Mouse (Mus musculus): Measurements from ENCODE around the gene Fam129a.
"Not testable (repeated sequence)": the region's sequence is repeated elsewhere in the genome, so short reads cannot be mapped to it uniquely, and the experiment has no call there.

Fam129a gene

DNA sequence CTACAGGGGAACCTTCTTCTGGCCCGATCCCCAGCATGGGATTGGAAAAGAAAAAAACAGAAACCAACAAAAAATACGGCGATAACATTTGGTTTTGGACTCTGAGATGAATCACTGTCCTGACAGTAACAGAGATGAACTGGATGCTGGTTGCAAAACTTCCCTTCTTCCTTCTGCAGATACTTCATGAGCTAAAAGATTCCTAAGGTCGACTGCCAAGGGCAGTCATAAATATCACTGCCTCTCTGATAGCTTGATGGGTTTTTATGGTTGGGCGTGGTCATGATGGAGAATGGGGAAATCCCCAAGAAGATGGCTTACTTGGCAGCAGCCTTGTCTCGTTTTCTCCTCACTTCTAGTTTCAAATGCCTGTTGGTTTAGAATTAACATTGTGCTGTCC, 92.0 kb downstream of the Fam129a start:
- no peak for DNase-seq (ENCODE audit: low spot score in 2 of 2)

DNA sequence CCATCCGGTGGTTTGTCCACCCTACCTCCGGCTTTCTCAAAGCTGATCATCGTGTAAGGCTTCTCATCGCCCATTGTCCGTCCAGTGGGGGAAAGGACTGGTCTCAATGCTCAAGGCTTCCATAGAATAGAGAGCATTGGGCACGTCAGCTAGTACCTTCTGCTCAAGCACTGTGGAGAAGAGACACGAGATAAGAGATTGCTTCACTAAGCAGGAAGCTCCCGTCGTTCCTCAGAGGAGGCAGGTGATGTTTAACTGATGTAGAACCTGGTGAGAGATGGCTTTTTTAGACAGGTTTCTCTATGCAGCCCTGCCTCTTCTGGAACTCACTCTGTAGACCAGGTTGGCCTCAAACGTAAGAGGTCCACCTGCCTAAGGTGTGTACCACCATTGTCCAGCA, 93.4 kb downstream of the Fam129a start:
- no peak for DNase-seq (ENCODE audit: low spot score in 2 of 2)

DNA sequence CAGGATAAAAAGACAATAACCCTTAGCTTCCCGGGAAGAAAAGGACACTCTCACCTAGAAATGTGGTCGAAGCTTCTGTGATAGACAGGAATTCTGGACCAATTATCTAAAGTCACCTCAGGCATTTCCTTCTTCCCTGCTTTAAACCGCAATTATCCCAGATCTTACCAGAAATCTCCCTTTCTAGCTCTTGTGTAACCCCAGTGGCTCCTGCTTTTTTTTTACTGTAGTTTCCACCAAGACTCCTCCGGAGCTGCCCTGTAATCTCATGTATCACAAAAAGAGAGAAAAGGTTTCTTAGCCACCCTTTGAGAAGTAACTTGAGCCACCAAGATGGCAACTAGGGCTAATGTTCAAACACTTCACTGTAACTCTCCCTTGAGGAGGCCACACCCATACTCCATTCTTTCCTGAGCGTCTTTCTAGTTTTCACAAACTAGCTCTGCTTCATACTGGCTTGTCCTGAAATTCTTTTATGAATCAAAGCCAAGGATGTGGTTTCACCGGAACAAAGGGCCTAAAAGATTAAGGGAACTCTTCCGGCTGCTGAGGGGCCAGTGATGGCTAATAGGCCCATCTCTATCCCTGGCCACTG, 93.9 kb downstream of the Fam129a start:
- DNase-seq (ENCODE audit: low spot score in 2 of 2), result no peak

DNA sequence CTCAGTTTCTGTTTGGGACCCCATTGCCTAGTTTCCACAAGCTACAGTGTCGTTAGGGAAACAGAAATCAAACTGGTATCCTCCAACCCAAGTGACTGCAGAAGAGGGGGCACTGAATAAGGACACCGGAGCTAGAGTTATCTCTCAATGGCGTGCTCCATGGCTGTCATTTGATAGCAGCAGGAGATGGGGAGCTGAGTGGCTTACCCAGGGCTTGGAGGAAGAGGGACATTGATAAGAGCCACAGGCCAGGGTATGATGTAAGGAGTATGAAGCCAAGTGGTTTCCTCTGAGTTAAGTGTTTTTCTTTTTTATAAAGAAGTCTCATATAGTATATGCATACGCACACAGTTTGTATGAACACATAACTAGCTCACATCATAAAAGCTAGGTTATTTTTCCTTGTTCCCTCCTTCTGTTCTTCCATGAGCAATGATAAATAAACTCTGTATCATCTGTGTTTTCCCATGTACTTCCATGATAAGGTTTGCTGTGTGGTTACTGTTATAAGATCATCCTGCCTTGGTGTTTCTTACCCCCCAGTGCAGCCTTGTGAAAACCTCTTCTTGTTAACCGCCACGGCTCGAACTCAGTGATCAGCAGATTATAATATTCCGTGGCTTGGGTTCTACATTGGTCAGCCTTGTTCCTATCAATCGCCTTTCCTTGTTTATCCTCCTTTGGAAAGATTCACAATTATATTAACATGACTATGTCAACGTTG, 96.5 kb downstream of the Fam129a start:
- DNase-seq (ENCODE audit: low spot score in 2 of 2), result no peak

DNA sequence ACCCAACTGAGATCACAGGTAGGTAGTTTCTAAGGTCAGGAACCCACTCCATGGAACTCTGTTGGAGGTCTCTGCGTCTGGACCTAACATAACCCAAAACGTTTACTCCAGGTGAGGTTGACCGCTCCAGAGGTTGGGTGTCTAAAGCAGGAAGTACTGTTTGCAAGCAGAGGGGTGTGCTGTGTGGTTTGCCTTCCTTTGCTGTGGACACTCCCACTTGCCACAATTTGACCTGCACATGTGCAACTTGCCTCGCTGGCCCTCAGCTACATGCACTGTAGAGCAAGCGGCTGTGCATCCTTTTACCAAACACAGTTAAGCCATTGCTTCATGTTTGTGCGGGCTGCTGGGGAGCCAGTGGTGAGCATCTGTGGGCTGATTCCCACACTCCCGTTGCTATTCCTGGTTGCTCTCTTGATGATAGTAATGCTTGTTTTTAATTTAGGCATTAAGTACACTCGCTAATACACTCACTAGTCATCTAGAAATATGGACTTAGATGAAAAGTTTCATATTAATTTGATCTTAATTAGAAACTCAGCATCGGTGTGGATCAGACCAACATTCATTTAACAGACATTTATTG, 99.1 kb downstream of the Fam129a start:
- DNase-seq (ENCODE audit: low spot score in 2 of 2), result no peak

DNA sequence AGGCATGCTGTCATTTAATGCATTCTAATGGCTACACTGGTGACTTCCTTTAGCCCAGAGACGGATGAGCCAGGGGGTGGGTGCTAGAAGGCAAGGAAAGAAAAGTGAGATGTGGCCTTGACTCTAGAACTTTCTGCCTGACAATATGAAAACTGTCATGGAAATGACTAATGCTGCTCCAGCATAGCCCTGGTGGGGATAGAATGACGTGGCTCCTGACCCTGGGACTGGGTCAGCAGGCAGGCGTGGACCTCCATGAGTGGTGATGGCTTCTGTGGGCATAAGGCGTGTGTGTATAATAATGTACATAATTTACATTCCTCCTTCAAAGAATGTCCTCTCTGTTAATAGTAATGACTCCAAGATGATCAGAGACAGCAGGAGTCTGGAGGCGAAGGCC, 104.7 kb downstream of the Fam129a start:
- DNase-seq (ENCODE audit: low spot score in 2 of 2), result no peak

DNA sequence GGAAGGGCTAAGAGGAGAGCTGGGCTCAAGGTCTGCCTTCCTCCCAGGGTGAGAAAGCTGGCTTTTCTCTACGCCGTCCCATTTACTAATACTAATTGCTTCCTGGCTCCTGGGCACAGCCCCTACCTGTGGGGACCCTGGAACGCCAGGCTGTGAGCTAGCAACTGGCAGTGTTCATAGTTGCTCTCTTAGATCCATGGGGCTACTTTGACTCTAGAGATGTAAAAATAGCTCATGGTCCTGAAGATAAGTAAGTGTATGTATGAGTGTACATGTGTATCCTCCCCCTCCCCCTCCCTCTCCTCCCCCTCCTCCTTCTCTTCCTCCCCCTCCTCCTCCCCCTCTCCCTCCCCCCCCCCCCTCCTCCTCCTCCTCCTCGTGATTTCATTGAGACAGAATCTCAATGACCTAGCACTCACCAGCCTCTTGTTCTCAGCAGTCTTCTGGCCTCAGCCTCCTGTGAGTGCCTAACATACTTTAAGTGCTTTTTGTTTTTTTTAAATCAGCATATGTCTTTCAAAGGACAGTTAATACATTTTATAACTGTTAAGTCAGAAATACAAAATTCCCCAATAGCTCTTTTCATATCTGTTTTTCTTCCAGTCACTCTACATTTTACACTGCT, 106.3 kb downstream of the Fam129a start:
- DNase-seq (ENCODE audit: low spot score in 2 of 2), result no peak

DNA sequence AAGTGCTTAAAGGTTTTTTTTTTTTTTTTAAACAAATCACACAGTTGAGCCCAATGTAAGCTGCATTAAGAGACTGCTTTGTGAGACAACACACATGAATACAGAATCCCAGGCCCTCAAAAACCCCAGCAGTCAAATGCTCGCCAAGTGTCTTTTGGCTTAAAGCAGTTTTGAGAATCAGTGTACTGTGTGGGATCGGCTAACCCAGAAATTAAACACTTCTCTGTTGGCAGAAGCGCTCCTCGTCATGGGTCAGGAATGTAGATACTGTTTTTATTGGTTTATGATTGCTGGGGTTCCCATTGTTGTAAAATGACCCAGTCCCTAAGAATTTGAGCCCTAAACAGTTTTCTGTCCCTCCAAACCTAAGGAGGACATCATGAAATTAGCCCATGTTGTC, 107.0 kb downstream of the Fam129a start:
- DNase-seq (ENCODE audit: low spot score in 2 of 2), result no peak

DNA sequence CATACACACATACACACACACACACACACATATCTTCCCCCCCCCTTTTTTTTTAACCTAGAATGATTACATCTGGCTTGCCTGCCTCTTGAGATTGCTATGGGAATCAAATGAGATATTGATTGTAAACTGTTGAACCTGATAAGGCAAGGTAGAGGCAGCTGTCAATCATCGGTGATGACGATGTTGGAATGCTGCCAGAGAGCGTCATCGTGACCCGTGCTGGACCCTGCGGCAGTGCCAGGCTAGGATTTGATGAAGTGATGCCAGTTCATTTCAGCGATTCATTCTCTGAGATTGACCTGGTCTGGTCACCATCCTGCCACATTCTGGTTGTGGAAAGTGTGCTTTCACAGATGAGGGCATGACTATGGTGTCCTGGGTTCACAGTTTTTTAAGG, 108.2 kb downstream of the Fam129a start:
- no peak for DNase-seq (ENCODE audit: low spot score in 2 of 2)

DNA sequence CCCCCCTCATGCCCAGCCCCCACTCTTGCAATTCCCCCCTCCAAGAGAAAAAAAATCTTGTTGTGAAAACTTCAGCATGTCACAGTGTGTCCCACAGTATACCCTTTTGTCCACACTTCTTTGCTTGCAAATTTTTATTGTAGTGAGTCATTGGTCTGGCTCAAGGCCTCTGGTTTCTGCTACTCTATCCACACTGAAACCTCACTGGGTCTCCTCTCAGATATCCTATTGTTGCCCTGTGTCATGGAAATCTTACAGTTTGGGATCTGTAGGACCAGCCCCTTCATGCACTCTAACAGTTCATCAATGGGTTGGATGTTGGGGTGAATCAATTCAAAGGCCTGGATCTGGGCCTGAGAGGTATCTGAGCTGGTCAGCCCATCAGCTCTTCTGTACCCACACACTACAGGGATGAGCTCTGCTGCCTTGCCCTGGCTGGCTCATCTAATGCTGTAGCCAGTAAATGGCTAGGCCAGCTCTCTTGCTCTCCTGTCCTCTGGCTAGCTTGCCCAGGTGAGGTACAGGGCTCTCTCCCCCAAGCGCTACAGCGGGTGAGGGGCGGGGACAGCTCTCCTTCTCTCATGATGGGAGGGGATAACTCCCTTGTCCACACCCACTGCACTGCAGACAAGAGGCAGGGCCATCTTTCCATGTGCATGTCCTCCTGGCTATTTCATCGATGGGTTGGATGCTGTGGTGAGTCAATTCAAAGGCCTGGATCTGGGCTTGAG, 109.1 kb downstream of the Fam129a start:
- DNase-seq (ENCODE audit: low spot score in 2 of 2), result no peak

DNA sequence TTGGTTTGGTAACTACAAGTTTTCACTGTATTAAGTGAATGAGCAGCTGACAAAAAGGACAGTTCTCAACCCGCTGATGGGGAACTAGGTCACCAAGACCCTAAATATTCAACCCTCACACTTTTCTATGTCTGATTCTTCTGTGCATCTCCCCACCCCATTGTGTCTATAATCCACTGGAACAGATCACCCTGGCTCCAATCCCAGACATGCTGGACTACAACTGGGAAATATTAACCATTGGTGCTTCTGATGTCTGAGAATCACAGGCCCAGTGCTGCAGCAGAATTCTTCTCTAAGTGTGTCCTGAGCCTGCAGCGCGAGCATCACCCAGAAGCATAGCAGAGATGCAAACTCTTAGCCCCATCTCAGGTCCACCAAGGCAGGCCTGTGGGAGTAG, 110.0 kb downstream of the Fam129a start:
- DNase-seq (ENCODE audit: low spot score in 2 of 2), result no peak

DNA sequence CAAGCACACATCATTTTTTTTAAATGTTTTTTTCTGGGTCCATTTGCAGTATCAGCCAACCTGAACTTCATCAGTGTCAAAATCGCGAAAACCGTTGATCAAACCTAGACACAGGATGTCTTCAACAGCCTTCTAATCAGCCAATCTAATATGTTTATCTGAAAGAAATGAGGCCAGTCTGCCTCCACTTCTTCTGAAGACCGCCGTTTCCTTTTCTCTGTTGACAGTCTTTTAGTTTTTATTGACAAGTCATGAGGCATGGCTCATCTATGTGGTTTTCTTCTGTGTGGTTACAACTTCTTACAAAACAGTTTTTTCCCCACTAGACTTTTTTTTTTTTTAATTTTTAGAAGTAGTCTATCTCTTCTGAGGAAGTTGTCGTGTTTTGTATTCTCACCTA, 111.9 kb downstream of the Fam129a start:
- no peak for DNase-seq (ENCODE audit: low spot score in 2 of 2)

DNA sequence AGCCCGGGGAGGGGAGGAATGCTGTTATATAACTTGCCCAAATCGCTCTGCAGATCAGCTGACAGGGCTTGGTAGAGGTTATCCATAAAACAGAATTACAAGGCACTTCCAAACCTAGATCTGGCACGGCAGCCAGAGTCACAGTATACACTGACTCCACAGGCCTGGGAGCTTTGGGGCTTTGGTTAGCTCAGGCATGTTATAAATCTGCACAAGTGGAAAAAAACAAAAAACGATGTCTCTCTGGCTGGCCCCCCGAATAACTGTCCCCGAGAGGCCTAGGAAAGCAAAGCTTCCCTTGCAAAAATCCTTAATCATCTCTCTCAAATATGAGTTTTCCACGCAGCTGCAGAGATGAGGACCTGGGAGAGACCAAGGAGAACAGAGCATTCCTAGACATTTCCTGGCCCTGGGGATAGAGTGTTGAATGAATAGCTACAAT, 113.5 kb downstream of the Fam129a start:
- no peak for DNase-seq (ENCODE audit: low spot score in 2 of 2)

DNA sequence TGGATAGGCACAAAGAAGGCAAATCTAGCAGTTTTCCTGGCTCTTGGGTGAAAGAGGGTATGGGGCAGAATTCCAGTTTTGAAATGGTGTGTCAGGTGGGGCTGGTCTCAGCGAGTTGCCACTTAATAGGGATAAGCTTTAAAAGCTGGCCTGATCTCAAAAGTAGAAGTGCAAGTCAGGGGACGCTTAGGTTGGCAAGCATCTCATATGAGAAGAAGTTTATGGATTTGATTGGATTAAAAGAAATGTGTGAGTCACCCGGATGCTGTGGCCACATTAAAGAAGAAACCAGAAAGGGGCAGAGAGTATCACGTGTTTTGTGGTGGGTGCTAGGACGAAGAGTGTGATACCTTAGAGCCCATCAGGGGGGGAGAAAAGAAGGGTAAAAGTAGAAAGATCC, 114.0 kb downstream of the Fam129a start:
- no peak for DNase-seq (ENCODE audit: low spot score in 2 of 2)

DNA sequence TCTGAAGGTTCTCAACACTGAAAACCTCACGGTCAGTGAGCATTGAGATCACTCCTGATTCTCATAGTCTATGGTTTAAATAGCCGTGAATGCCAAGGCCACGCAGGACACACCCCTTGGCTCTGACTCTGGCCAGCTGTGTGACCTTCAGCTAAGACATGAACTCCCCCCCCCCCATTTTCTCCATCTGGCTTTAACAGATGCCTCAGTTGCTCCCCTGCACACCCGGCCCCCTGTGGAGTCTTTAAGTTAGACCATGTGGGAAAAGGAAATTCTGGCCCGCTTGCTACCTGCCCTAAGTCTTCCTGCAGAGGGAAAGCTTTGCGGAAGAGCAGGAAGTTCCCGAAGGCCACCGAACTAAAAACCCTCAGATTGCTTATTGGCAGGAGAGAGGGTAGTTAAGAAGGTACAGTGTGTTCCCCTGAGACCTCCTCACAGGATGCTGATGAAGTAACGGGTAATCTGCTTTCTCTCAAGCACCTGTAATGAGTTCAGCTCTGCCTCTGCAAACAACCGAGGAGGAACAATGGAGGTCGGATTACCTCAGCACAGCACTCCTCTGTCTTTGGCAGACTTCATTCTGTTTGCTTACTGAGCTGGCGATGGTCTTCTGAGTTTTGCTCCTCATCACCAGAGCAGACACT, 114.8 kb downstream of the Fam129a start:
- no peak for DNase-seq (ENCODE audit: low spot score in 2 of 2)

DNA sequence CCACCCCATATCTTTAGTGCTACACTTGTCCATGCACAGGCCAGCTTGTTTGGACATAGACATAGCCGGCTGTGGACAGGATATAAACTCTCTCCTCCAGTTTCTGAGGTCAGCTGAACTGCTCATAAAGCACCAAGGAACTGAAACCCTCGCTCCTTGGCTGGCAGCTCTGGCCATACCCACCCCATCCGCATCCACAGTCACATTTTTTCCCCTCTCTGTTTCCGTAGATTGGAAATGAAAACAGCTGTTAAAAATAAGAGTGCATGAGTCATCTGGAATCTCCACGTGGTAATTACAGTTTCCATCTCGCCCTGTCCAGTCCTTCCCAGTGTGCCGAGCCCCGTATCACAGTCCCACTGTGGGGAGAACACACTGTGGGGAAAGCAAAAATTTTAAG, 115.7 kb downstream of the Fam129a start:
- DNase-seq (ENCODE audit: low spot score in 2 of 2), result no peak

DNA sequence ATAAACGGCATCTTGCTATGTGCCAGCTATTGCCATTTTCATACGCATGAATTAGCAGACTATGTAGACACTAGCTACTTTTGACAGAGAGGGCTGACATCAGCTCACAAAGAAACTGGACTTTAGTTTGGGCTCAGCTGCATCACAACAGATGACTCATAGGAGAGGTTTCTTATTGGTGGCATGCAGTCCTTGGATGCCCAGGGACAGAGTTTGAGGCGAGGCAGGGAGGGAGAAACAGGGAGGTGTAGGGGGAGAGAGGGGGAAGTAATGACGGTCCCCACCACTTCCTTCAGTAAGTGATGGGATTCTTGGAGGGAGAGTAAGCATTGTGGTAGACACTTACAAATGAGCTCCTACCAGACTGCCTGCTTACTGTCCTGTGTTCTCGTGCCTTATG, 118.0 kb downstream of the Fam129a start:
- no peak for DNase-seq (ENCODE audit: low spot score in 2 of 2)

DNA sequence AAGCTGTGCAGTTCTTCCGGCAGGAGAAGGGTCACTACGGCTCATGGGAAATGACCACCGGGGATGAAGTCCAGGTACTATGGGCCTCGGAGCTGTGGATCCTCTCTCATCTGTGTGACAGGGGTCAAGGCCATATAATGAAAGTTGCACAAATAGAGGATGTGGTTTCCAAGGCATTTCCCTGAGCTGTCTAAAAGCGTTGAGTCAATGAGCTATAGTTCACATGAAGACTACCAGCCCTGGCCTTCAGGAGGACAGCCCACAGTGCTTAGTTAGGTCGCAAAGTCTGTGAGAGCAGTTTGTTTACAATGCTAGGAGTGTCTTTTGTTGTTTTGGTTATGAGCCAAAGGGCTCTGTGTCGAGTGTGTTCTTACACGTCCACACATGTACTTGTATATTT, 118.6 kb downstream of the Fam129a start:
- no peak for DNase-seq (ENCODE audit: low spot score in 2 of 2)

DNA sequence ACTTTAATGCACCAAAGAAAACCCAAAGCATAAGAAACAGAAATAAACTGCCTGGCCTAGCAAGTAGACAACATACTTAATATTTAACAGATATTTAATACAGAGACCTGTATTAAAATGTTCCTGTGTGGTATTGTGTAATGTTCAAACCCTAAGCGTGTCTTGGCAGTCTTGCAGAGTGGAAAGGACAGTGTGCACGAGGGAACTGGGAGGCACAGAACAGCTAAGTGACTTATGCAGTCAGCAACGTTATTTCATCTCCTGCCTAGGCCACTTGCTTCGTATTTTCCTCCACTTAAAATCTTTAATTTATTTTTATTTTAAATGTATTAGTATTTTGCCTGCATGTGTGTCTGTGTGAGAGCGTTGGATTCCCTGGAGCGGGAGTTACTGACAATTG, 119.1 kb downstream of the Fam129a start:
- no peak for DNase-seq (ENCODE audit: low spot score in 2 of 2)

DNA sequence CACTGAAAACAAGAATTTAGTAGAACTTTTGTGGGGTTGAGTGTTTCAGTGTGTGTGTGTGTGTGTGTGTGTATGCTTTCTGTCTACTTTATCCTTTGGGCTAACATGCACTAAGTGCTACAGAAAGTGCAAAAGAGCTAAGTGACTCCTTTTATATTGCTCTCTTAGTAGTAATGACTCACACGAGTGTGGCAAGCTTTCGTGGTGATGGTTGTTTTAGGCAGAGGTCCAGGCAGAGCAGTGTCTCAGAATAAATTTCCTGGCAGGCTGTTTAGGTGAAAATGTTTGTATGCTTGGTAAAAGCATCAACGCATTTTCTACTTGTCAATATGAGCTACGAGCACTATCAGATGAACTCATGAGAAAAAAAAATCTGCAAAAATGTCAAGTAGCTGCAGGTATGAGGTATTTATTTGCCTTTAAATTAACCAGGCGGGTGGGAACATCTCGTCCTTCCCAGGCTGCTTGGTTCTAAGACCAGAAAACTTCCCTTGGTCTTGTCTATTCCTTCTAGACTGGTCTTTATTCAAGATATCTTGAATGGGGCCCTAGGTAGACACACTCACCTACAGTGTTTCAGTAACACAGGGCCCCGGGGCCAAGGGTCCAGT, 119.7 kb downstream of the Fam129a start:
- no peak for DNase-seq (ENCODE audit: low spot score in 2 of 2)

DNA sequence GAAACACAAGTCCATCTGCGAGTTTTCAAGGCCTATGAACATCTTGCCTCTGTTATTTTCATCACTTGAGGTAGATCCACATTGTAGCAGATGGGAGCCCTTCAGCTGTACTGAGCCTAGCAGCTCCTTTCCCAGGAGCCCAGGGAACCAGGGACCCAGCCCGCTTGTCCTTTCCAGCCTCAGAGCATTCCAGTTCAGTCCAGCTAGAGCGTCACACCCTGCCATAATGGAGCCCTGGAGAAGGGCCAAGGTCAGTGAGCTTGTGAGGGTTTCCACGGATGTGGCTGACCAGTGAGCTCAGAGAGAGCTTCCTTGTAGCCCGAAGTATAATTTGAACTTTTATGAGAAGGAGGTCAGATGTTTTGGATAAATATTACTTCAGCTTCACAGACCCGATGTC, 121.9 kb downstream of the Fam129a start:
- not testable (repeated sequence) for DNase-seq (ENCODE audit: low spot score in 2 of 2)
